Mouse (Mus musculus): ENCODE measurements around the gene Gm47955. TPM values are rescaled to one million over a fixed set of nuclear protein-coding genes. Genes with fewer than 3 reads are reported as not detected.
"Not testable (repeated sequence)": the region's sequence is repeated elsewhere in the genome, so short reads cannot be mapped to it uniquely, and the experiment has no call there.

Gene Gm47955
- total and polyA plus RNA-seq, 3 experiments = 0.27 TPM; not detected in 2

DNA sequence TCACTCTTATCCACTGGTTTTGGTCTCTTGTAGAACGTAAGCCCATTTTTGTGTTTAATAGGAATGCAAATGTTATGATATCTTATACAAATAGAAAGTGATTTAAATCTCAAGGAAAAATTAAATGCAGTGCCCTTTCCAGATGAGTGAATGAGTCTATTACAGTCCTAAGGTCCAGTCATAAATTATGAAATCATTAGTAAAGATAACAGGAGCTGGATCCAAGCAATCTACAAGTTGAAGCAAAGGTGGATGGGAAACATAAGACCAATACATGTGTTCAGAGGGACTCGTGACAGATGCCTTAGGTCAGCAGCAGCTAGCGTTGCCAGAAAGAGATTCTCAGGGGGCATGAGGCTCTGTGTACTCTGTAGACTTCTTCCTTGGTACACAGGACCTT, 31.5 kb downstream of the Gm47955 start:
- Histone ChIP-seq H3K4me3 (ENCODE audit: low read depth, low read length) (no peak overlapping the region), H3K9me3 (replicated peaks) (no peaks in the 10 kb centered on the region), H3K36me3 (replicated peaks) (no peaks in the 10 kb centered on the region), H3K27me3 (ENCODE audit: insufficient read depth, low read length) (peaks cover 15% of the 10 kb centered on the region), H3K4me1 (ENCODE audit: insufficient read depth, low read depth, low read length) (peaks cover 1% of the 10 kb centered on the region; the same call in 1 of the 2 replicates)
- ATAC-seq (ENCODE audit: extremely low read depth, insufficient number of reproducible peaks, low FRiP score, poor library complexity, severe bottlenecking) = no peak
- no peak for TF ChIP-seq CTCF (IDR thresholded peaks at IDR 0.05; ENCODE audit: low read depth, low read length)
- TF ChIP-seq POLR2AphosphoS5 (IDR thresholded peaks at IDR 0.05; ENCODE audit: insufficient replicate concordance, low read depth, low read length) = no peak
- no peak for TF ChIP-seq GATA2 (IDR thresholded peaks at IDR 0.05; ENCODE audit: borderline replicate concordance, low read depth, low read length)
- no peak for TF ChIP-seq GATA1 (IDR thresholded peaks at IDR 0.05; ENCODE audit: borderline replicate concordance, low read length)
- no peak for DNase-seq (ENCODE audit: low spot score)

DNA sequence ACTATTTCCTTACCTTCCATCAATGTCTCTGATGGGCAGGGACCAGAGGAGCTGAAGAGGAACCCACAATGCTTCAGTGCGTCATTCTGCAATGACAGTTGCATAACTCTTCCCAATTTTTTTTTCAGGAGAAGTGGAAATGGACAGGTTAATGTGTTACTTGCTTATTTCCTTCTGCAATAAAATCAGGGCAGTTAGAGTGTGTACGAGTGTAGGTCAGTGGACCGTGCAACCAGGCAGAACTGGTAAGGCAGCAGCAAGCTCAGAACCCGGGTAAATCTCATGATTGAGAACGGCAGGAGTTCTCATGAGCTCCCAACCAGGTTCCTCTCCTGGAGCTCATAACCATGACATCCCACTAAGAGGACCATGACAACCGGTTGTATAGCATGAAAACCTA, 32.0 kb downstream of the Gm47955 start:
- peaks cover 15% of the 10 kb centered on the region for H3K27me3 ChIP-seq (ENCODE audit: insufficient read depth, low read length)
- no peak overlapping the region for H3K4me3 ChIP-seq (ENCODE audit: low read depth, low read length)
- ATAC-seq (ENCODE audit: extremely low read depth, insufficient number of reproducible peaks, low FRiP score, poor library complexity, severe bottlenecking) = no peak

GRCm38 (mm10) chr1:82993947-82994346, 33.9 kb downstream of the Gm47955 start:
- H3K4me3 ChIP-seq (ENCODE audit: low read depth, low read length) = no peak overlapping the region
- DNase-seq (ENCODE audit: low spot score) (no peak), ATAC-seq (ENCODE audit: extremely low read depth, insufficient number of reproducible peaks, low FRiP score, poor library complexity, severe bottlenecking) (no peak)
- TF ChIP-seq GATA1 (IDR thresholded peaks at IDR 0.05; ENCODE audit: borderline replicate concordance, low read length) (no peak), GATA2 (IDR thresholded peaks at IDR 0.05; ENCODE audit: borderline replicate concordance, low read depth, low read length) (no peak), TAL1 (conservative IDR thresholded peaks at IDR 0.05; ENCODE audit: low read depth, low read length) (no peak), POLR2AphosphoS5 (IDR thresholded peaks at IDR 0.05; ENCODE audit: insufficient replicate concordance, low read depth, low read length) (no peak), CTCF (IDR thresholded peaks at IDR 0.05; ENCODE audit: low read depth, low read length) (no peak)
- H3K36me3 ChIP-seq (replicated peaks) = no peaks in the 10 kb centered on the region
- no peaks in the 10 kb centered on the region for H3K9me3 ChIP-seq (replicated peaks)
- H3K4me1 ChIP-seq (ENCODE audit: insufficient read depth, low read depth, low read length) = no peaks in the 10 kb centered on the region
- H3K27me3 ChIP-seq (ENCODE audit: insufficient read depth, low read length) = peaks cover 15% of the 10 kb centered on the region

More for the DNA sequence above, 32.0 kb downstream of the Gm47955 start:
- H3K36me3 ChIP-seq (replicated peaks) = no peaks in the 10 kb centered on the region
- no peak for DNase-seq (ENCODE audit: low spot score)
- H3K9me3 ChIP-seq (replicated peaks) = no peaks in the 10 kb centered on the region
- H3K4me1 ChIP-seq (ENCODE audit: insufficient read depth, low read depth, low read length) = peaks cover 1% of the 10 kb centered on the region; the same call in 1 of the 2 replicates
- TF ChIP-seq POLR2AphosphoS5 (IDR thresholded peaks at IDR 0.05; ENCODE audit: insufficient replicate concordance, low read depth, low read length) (no peak), CTCF (IDR thresholded peaks at IDR 0.05; ENCODE audit: low read depth, low read length) (no peak), TAL1 (conservative IDR thresholded peaks at IDR 0.05; ENCODE audit: low read depth, low read length) (no peak), GATA2 (IDR thresholded peaks at IDR 0.05; ENCODE audit: borderline replicate concordance, low read depth, low read length) (no peak), GATA1 (IDR thresholded peaks at IDR 0.05; ENCODE audit: borderline replicate concordance, low read length) (no peak)

DNA sequence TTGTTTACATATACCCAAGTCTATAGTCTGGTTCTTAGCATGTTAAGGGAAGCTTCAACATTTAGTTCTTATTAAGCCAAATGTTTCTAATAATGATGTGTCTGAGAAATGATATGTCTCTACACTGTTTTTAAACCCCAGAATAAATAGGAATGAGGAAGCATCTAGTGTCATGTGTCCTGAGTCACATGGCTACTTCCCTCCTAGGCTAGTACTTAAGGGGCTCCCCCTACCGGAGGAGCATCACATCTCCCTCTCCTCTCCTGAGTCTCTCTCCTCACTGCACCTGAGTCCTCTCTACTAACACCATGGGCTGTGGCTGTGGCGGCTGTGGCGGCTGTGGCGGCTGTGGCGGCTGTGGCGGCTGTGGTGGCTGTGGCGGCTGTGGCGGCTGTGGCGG, 40.2 kb downstream of the Gm47955 start, which contains the start of gene Gm47959:
Gm47959 (plus strand) TSS at position 243 of the 400 bp plus-strand sequence.
- H3K27me3 ChIP-seq (ENCODE audit: insufficient read depth, low read length); ATAC-seq (ENCODE audit: extremely low read depth, insufficient number of reproducible peaks, low FRiP score, poor library complexity, severe bottlenecking); H3K9me3 ChIP-seq (replicated peaks); DNase-seq (ENCODE audit: low spot score); H3K36me3 ChIP-seq (replicated peaks); H3K4me1 ChIP-seq (ENCODE audit: insufficient read depth, low read depth, low read length); H3K4me3 ChIP-seq (ENCODE audit: low read depth, low read length): not testable (repeated sequence)

GRCm38 (mm10) chr1:83006218-83007179, 46.4 kb downstream of the Gm47955 start:
- H3K27me3 ChIP-seq (ENCODE audit: insufficient read depth, low read length) = peaks cover 17% of the 10 kb centered on the region
- ATAC-seq (ENCODE audit: extremely low read depth, insufficient number of reproducible peaks, low FRiP score, poor library complexity, severe bottlenecking) (no peak), DNase-seq (ENCODE audit: low spot score) (no peak)
- no peaks in the 10 kb centered on the region for H3K36me3 ChIP-seq (replicated peaks)
- no peaks in the 10 kb centered on the region for H3K4me1 ChIP-seq (ENCODE audit: insufficient read depth, low read depth, low read length)
- no peaks in the 10 kb centered on the region for H3K9me3 ChIP-seq (replicated peaks)
- no peak overlapping the region for H3K4me3 ChIP-seq (ENCODE audit: low read depth, low read length)
- TF ChIP-seq CTCF (IDR thresholded peaks at IDR 0.05; ENCODE audit: low read depth, low read length) (no peak), GATA1 (IDR thresholded peaks at IDR 0.05; ENCODE audit: borderline replicate concordance, low read length) (no peak), GATA2 (IDR thresholded peaks at IDR 0.05; ENCODE audit: borderline replicate concordance, low read depth, low read length) (no peak), POLR2AphosphoS5 (IDR thresholded peaks at IDR 0.05; ENCODE audit: insufficient replicate concordance, low read depth, low read length) (no peak), TAL1 (conservative IDR thresholded peaks at IDR 0.05; ENCODE audit: low read depth, low read length) (no peak)

GRCm38 (mm10) chr1:83007471-83007870, 47.4 kb downstream of the Gm47955 start:
- H3K4me3 ChIP-seq (ENCODE audit: low read depth, low read length) = no peak overlapping the region
- TF ChIP-seq TAL1 (conservative IDR thresholded peaks at IDR 0.05; ENCODE audit: low read depth, low read length) (no peak), POLR2AphosphoS5 (IDR thresholded peaks at IDR 0.05; ENCODE audit: insufficient replicate concordance, low read depth, low read length) (no peak), GATA1 (IDR thresholded peaks at IDR 0.05; ENCODE audit: borderline replicate concordance, low read length) (no peak), CTCF (IDR thresholded peaks at IDR 0.05; ENCODE audit: low read depth, low read length) (no peak), GATA2 (IDR thresholded peaks at IDR 0.05; ENCODE audit: borderline replicate concordance, low read depth, low read length) (no peak)
- no peaks in the 10 kb centered on the region for H3K36me3 ChIP-seq (replicated peaks)
- DNase-seq (ENCODE audit: low spot score) (no peak), ATAC-seq (ENCODE audit: extremely low read depth, insufficient number of reproducible peaks, low FRiP score, poor library complexity, severe bottlenecking) (no peak)
- H3K4me1 ChIP-seq (ENCODE audit: insufficient read depth, low read depth, low read length) = no peaks in the 10 kb centered on the region
- H3K27me3 ChIP-seq (ENCODE audit: insufficient read depth, low read length) = peaks cover 17% of the 10 kb centered on the region
- H3K9me3 ChIP-seq (replicated peaks) = no peaks in the 10 kb centered on the region

Other genes starting within 250 kb of the Gm47955 start
- 552 and 575 TPM in 2 replicates for gene Mff, start 235.4 kb upstream of the Gm47955 start, total RNA-seq (2014; fragmentation: Nextera tagmentation)
- gene Mff, start 235.4 kb upstream of the Gm47955 start, total RNA-seq (2017) = 387 and 411 TPM in 2 replicates
- 366 and 539 TPM in 2 replicates for gene Mff, start 235.4 kb upstream of the Gm47955 start, polyA plus RNA-seq (2012)
- not detected in 2 replicates for gene Tm4sf20, start 191.8 kb upstream of the Gm47955 start, total RNA-seq (2014; fragmentation: Nextera tagmentation)
- not detected in 2 replicates for gene Tm4sf20, start 191.8 kb upstream of the Gm47955 start, total RNA-seq (2017)
- not detected in 2 replicates for gene Tm4sf20, start 191.8 kb upstream of the Gm47955 start, polyA plus RNA-seq (2012)
- not detected in 2 replicates for gene Gm47791, start 189.0 kb upstream of the Gm47955 start, total RNA-seq (2014; fragmentation: Nextera tagmentation)
- not detected in 2 replicates for gene Gm47791, start 189.0 kb upstream of the Gm47955 start, total RNA-seq (2017)
- gene Gm47791, start 189.0 kb upstream of the Gm47955 start, polyA plus RNA-seq (2012) = not detected in 2 replicates
- 303 and 306 TPM in 2 replicates for gene Agfg1, start 120.8 kb upstream of the Gm47955 start, total RNA-seq (2014; fragmentation: Nextera tagmentation)
- 121 and 135 TPM in 2 replicates for gene Agfg1, start 120.8 kb upstream of the Gm47955 start, total RNA-seq (2017)
- gene Agfg1, start 120.8 kb upstream of the Gm47955 start, polyA plus RNA-seq (2012) = 30.4 and 32.1 TPM in 2 replicates
- gene A030005L19Rik, start 47.0 kb upstream of the Gm47955 start, total RNA-seq (2014; fragmentation: Nextera tagmentation) = 1.9 and 2.3 TPM in 2 replicates
- 0.22 and 0.46 TPM in 2 replicates for gene A030005L19Rik, start 47.0 kb upstream of the Gm47955 start, total RNA-seq (2017)
- 0.07 and 0.24 TPM in 2 replicates for gene A030005L19Rik, start 47.0 kb upstream of the Gm47955 start, polyA plus RNA-seq (2012)
- gene A030014E15Rik, start 35.4 kb upstream of the Gm47955 start, total RNA-seq (2014; fragmentation: Nextera tagmentation) = 1.1 TPM in 1 of 2 replicates, not detected in the other
- gene A030014E15Rik, start 35.4 kb upstream of the Gm47955 start, total RNA-seq (2017) = 0.17 and 0.38 TPM in 2 replicates
- not detected in 2 replicates for gene A030014E15Rik, start 35.4 kb upstream of the Gm47955 start, polyA plus RNA-seq (2012)
- not detected in 2 replicates for gene Gm6217, start 28.9 kb upstream of the Gm47955 start, total RNA-seq (2014; fragmentation: Nextera tagmentation)
- gene Gm6217, start 28.9 kb upstream of the Gm47955 start, total RNA-seq (2017) = 0.33 TPM in 1 of 2 replicates, not detected in the other
- not detected in 2 replicates for gene Gm6217, start 28.9 kb upstream of the Gm47955 start, polyA plus RNA-seq (2012)
- not detected in 2 replicates for gene A030003K21Rik, start 16.9 kb upstream of the Gm47955 start, total RNA-seq (2014; fragmentation: Nextera tagmentation)
- not detected in 2 replicates for gene A030003K21Rik, start 16.9 kb upstream of the Gm47955 start, total RNA-seq (2017)
- not detected in 2 replicates for gene A030003K21Rik, start 16.9 kb upstream of the Gm47955 start, polyA plus RNA-seq (2012)
- gene Gm7544, start 4.3 kb upstream of the Gm47955 start, total RNA-seq (2014; fragmentation: Nextera tagmentation) = not detected in 2 replicates
- gene Gm7544, start 4.3 kb upstream of the Gm47955 start, total RNA-seq (2017) = 0.29 TPM in 1 of 2 replicates, not detected in the other
- gene Gm7544, start 4.3 kb upstream of the Gm47955 start, polyA plus RNA-seq (2012) = not detected in 2 replicates
- not detected in 2 replicates for gene Gm47959, start 40.3 kb downstream of the Gm47955 start, total RNA-seq (2014; fragmentation: Nextera tagmentation)
- not detected in 2 replicates for gene Gm47959, start 40.3 kb downstream of the Gm47955 start, total RNA-seq (2017)
- gene Gm47959, start 40.3 kb downstream of the Gm47955 start, polyA plus RNA-seq (2012) = not detected in 2 replicates
- gene Slc19a3, start 78.2 kb downstream of the Gm47955 start, total RNA-seq (2014; fragmentation: Nextera tagmentation) = not detected in 2 replicates
- 0.06 and 0.33 TPM in 2 replicates for gene Slc19a3, start 78.2 kb downstream of the Gm47955 start, total RNA-seq (2017)
- gene Slc19a3, start 78.2 kb downstream of the Gm47955 start, polyA plus RNA-seq (2012) = not detected in 2 replicates
- gene Krtap28-10, start 82.2 kb downstream of the Gm47955 start, total RNA-seq (2014; fragmentation: Nextera tagmentation) = not detected in 2 replicates
- gene Krtap28-10, start 82.2 kb downstream of the Gm47955 start, total RNA-seq (2017) = 0.23 TPM in 1 of 2 replicates, not detected in the other
- not detected in 2 replicates for gene Krtap28-10, start 82.2 kb downstream of the Gm47955 start, polyA plus RNA-seq (2012)
- gene Gm47969, start 84.6 kb downstream of the Gm47955 start, total RNA-seq (2014; fragmentation: Nextera tagmentation) = not detected in 2 replicates
- gene Gm47969, start 84.6 kb downstream of the Gm47955 start, total RNA-seq (2017) = 0.16 TPM in 1 of 2 replicates, not detected in the other
- gene Gm47969, start 84.6 kb downstream of the Gm47955 start, polyA plus RNA-seq (2012) = not detected in 2 replicates
- not detected in 2 replicates for gene A030005K14Rik, start 99.1 kb downstream of the Gm47955 start, total RNA-seq (2014; fragmentation: Nextera tagmentation)
- gene A030005K14Rik, start 99.1 kb downstream of the Gm47955 start, total RNA-seq (2017) = not detected in 2 replicates
- gene A030005K14Rik, start 99.1 kb downstream of the Gm47955 start, polyA plus RNA-seq (2012) = not detected in 2 replicates
- gene Krtap28-13, start 100.6 kb downstream of the Gm47955 start, total RNA-seq (2014; fragmentation: Nextera tagmentation) = not detected in 2 replicates
- gene Krtap28-13, start 100.6 kb downstream of the Gm47955 start, total RNA-seq (2017) = 0.33 TPM in 1 of 2 replicates, not detected in the other
- not detected in 2 replicates for gene Krtap28-13, start 100.6 kb downstream of the Gm47955 start, polyA plus RNA-seq (2012)
- gene Ccl20, start 156.5 kb downstream of the Gm47955 start, total RNA-seq (2014; fragmentation: Nextera tagmentation) = not detected in 2 replicates
- 0.12 and 0.66 TPM in 2 replicates for gene Ccl20, start 156.5 kb downstream of the Gm47955 start, total RNA-seq (2017)
- gene Ccl20, start 156.5 kb downstream of the Gm47955 start, polyA plus RNA-seq (2012) = not detected in 2 replicates
- gene Daw1, start 199.5 kb downstream of the Gm47955 start, total RNA-seq (2014; fragmentation: Nextera tagmentation) = not detected in 2 replicates
- gene Daw1, start 199.5 kb downstream of the Gm47955 start, total RNA-seq (2017) = not detected in 2 replicates
- not detected in 2 replicates for gene Daw1, start 199.5 kb downstream of the Gm47955 start, polyA plus RNA-seq (2012)